Mouse (Mus musculus) heart, postnatal 14 days (tissue): ENCODE measurements around the gene Lhx8. TPM values are rescaled to one million over a fixed set of nuclear protein-coding genes. Genes with fewer than 3 reads are reported as not detected.

Experiments used
- DNase-seq, 2 experiments: peaks; one replicate each; pipeline ENCODE4 v3.0.0; 2021 to 2022
- intact Hi-C: fragments of 180-260 bp; cut with DNase I; formaldehyde crosslinking; loops from one replicate; pipeline ENCODE4 v1.15.1; 2025
- total RNA-seq, 2 experiments: library from RNA; stranded (reverse); gene quantifications; 2 replicates each; pipeline ENCODE4 v1.2.3; 2021

The Lhx8 gene
- total RNA-seq, 2 experiments from 2014 or later = not detected

- intact Hi-C loops = loop anchor here (1.0 kb wide), 1 partner anchor 302 kb away; no protein-coding TSS in a partner anchor
Observed at GRCm38 (mm10) chr3:154269757-154270366, 60.6 kb downstream of the Lhx8 start.

GRCm38 (mm10) chr3:154268313-154268712 lies 62.1 kb downstream of the Lhx8 start:
- DNase-seq = no peak
- intact Hi-C loops = no loop called here

More at GRCm38 (mm10) chr3:154269757-154270366, 60.6 kb downstream of the Lhx8 start:
- DNase-seq = peak; percentile 71 to 82

- intact Hi-C loops = no loop called here
Observed at GRCm38 (mm10) chr3:154257312-154257711, 73.1 kb downstream of the Lhx8 start.

More at GRCm38 (mm10) chr3:154257312-154257711, 73.1 kb downstream of the Lhx8 start:
- DNase-seq = no peak
